Mouse (Mus musculus): ENCODE measurements at regions not wholly inside any gene's neighbourhood (a gene's known extent, or its start where the extent isn't known, plus 50 kb on each side); places are given as distances from the start of the nearest gene placed in this dataset.

DNA sequence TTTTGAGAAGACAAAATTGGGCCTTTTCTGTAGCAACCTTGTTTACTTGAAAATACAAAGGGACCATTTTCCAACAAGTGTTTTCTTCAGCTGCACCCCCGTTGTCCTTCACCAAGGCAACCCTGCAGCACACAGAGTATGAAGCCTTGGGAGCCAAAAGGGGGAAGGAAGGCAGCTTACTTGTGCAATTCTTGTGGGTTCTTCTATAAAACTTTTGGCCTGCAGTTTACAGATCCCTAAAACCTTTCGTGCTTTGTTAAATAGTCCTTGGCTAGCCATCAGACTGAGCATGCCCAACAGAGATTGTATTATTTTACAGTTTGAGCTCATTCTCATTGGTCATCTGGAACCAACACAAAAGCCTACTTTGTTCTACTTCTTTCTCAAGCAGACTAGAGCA is 140.6 kb upstream of the H2al1a start:
- H3K4me3 ChIP-seq (ENCODE audit: insufficient read depth, low read depth, low read length) = no peak overlapping the region
- no peaks in the 10 kb centered on the region for H3K27me3 ChIP-seq (replicated peaks; ENCODE audit: control insufficient read depth, insufficient read depth, low read length)
- H3K27ac ChIP-seq (ENCODE audit: insufficient read depth, low read depth, low read length) = no peak overlapping the region
- H3K36me3 ChIP-seq (ENCODE audit: control insufficient read depth, insufficient read depth, low read length) = no peaks in the 10 kb centered on the region
- WGBS = 73% methylated on average over 2 of the region's 2 CpGs
- H3K4me1 ChIP-seq (ENCODE audit: control insufficient read depth, insufficient read depth, low read length) = no peaks in the 10 kb centered on the region
- no peak for TF ChIP-seq POLR2A (IDR thresholded peaks at IDR 0.05; ENCODE audit: low read depth, low read length)
- no peak for TF ChIP-seq CTCF (conservative IDR thresholded peaks at IDR 0.05; ENCODE audit: insufficient read depth, insufficient read length, low read depth, low read length)
- DNase-seq = no peak

DNA sequence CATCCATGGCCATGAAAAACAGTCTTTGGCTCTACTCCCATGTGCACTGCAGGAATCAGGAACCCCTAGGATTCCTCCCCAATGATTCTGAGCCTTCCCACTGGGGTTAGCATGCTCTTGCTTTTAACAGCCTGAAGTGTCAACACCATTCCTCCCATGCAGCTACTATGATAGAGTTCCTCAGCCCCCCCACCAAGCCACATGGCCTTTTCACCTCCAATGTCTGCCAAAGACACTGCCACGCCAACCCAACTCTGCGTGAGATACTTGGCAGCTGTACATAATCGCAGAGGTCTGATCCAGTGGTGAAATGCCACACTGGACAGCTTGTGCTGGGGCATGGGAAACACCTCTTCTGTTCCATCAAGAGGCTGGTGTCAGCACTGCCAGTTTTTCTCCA is 128.6 kb upstream of the H2al1a start:
- no peaks in the 10 kb centered on the region for H3K36me3 ChIP-seq (ENCODE audit: control insufficient read depth, insufficient read depth, low read length)
- H3K4me3 ChIP-seq (ENCODE audit: insufficient read depth, low read depth, low read length) = no peak overlapping the region
- no peak for DNase-seq
- H3K27ac ChIP-seq (ENCODE audit: insufficient read depth, low read depth, low read length) = no peak overlapping the region
- no peaks in the 10 kb centered on the region for H3K27me3 ChIP-seq (replicated peaks; ENCODE audit: control insufficient read depth, insufficient read depth, low read length)
- TF ChIP-seq CTCF (conservative IDR thresholded peaks at IDR 0.05; ENCODE audit: insufficient read depth, insufficient read length, low read depth, low read length) = no peak
- no peak for TF ChIP-seq POLR2A (IDR thresholded peaks at IDR 0.05; ENCODE audit: low read depth, low read length)
- H3K4me1 ChIP-seq (ENCODE audit: control insufficient read depth, insufficient read depth, low read length) = no peaks in the 10 kb centered on the region
- WGBS = 100% methylated on average over 3 of the region's 3 CpGs

DNA sequence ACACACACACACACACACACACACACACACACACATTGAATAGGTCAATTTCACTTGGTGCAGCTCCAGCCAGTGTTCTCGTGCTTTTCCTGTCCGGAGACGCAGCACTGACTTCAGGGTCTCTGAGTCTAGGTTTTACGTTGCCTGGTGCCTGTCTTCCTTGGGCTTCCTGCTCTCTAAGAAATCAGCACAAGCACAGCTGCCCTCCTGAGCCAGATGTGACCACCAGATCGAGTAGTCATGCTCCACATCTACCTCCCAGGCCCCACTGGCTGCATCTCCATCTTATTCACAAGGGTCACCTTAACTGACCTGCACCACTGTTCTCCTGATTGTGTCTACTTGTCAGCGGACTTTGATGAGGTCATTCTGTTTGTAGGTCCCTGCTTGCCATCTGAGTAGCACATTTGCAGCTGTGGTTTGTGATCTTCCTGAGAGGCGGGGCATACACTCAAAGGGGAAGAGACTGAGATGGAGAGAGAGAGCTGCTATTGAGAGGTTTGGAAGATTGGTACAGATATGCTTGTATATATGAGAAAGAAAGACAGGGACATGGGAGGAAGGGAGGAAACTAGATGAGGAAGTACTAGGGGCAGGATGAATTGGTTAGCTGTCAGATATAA is 118.8 kb upstream of the H2al1a start:
- TF ChIP-seq CTCF (conservative IDR thresholded peaks at IDR 0.05; ENCODE audit: insufficient read depth, insufficient read length, low read depth, low read length) = no peak
- Histone ChIP-seq H3K27me3 (replicated peaks; ENCODE audit: control insufficient read depth, insufficient read depth, low read length) (no peaks in the 10 kb centered on the region), H3K4me3 (ENCODE audit: insufficient read depth, low read depth, low read length) (no peak overlapping the region), H3K27ac (ENCODE audit: insufficient read depth, low read depth, low read length) (no peak overlapping the region), H3K36me3 (ENCODE audit: control insufficient read depth, insufficient read depth, low read length) (no peaks in the 10 kb centered on the region), H3K4me1 (ENCODE audit: control insufficient read depth, insufficient read depth, low read length) (no peaks in the 10 kb centered on the region)
- WGBS = 51% methylated on average over 7 of the region's 7 CpGs
- no peak for DNase-seq

DNA sequence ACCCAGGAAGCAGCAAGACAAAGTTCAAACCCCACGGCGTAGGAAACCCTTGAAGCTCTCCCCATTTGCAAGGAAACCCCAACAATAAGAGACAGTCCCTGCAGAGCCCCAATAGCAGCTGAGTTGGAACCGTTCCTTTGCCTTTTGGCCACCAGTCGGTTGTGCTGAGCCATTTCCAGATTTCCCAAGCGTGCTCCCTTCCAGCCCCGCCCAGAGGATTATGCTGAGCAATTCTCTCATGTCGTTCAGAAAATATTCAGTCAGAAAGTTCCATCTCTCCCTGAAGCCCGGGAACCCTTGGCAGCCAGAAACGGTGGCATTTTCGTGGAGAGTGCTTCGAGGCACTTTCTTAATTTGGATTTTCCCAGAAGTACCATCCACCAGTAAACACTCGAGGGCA is 117.2 kb upstream of the H2al1a start:
- H3K4me1 ChIP-seq (ENCODE audit: control insufficient read depth, insufficient read depth, low read length) = no peaks in the 10 kb centered on the region
- WGBS = 75% methylated on average over 12 of the region's 12 CpGs
- no peak overlapping the region for H3K4me3 ChIP-seq (ENCODE audit: insufficient read depth, low read depth, low read length)
- H3K27me3 ChIP-seq (replicated peaks; ENCODE audit: control insufficient read depth, insufficient read depth, low read length) = no peaks in the 10 kb centered on the region
- no peaks in the 10 kb centered on the region for H3K36me3 ChIP-seq (ENCODE audit: control insufficient read depth, insufficient read depth, low read length)
- TF ChIP-seq POLR2A (IDR thresholded peaks at IDR 0.05; ENCODE audit: low read depth, low read length) (no peak), CTCF (conservative IDR thresholded peaks at IDR 0.05; ENCODE audit: insufficient read depth, insufficient read length, low read depth, low read length) (no peak)
- no peak overlapping the region for H3K27ac ChIP-seq (ENCODE audit: insufficient read depth, low read depth, low read length)
- peak; percentile 5 for DNase-seq

DNA sequence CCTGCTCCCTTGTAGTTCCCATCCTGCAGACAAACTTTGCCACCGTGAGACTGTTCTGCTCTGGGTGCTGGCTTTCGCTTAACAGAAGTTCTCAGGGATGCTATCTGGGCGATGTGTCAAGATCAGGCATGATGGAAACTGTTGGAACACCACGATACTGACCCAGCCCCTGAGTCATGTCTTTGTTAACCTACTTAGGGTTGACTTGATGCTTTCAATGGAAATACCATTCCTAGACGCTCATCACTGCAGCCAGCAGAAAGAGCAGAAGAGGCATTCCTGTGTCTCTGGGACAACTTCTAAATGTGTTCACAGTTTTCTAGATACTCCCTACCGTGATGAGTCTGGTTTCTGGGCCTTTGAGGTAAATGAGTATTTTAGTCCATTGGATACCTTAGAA is 108.2 kb upstream of the H2al1a start:
- DNase-seq = no peak
- Histone ChIP-seq H3K4me1 (ENCODE audit: control insufficient read depth, insufficient read depth, low read length) (no peaks in the 10 kb centered on the region), H3K36me3 (ENCODE audit: control insufficient read depth, insufficient read depth, low read length) (no peaks in the 10 kb centered on the region), H3K27me3 (replicated peaks; ENCODE audit: control insufficient read depth, insufficient read depth, low read length) (no peaks in the 10 kb centered on the region), H3K27ac (ENCODE audit: insufficient read depth, low read depth, low read length) (no peak overlapping the region), H3K4me3 (ENCODE audit: insufficient read depth, low read depth, low read length) (no peak overlapping the region)
- TF ChIP-seq CTCF (conservative IDR thresholded peaks at IDR 0.05; ENCODE audit: insufficient read depth, insufficient read length, low read depth, low read length) = no peak
- TF ChIP-seq POLR2A (IDR thresholded peaks at IDR 0.05; ENCODE audit: low read depth, low read length) = no peak
- WGBS = 94% methylated on average over 6 of the region's 6 CpGs

DNA sequence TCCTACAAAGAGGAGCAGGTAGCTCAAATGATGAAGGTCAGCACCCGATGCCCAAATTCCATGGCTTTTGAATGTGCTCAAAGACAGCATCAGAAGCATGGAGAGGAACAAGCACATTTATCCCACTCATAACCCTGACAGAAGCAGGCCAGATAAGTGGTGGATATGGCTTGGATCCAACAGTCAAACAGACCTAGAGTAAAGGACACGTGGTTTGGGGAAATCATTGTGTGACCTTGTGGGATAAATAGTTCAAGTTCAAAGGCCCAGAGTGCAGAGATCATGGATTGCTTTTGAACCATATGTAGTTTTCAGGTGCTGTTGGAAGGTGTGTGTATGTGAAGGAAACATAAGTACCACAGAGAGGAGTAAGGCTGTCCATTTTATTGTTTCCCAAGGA is 94.9 kb upstream of the H2al1a start:
- no peak for DNase-seq
- Histone ChIP-seq H3K27ac (ENCODE audit: insufficient read depth, low read depth, low read length) (no peak overlapping the region), H3K36me3 (ENCODE audit: control insufficient read depth, insufficient read depth, low read length) (no peaks in the 10 kb centered on the region), H3K27me3 (replicated peaks; ENCODE audit: control insufficient read depth, insufficient read depth, low read length) (no peaks in the 10 kb centered on the region), H3K4me1 (ENCODE audit: control insufficient read depth, insufficient read depth, low read length) (no peaks in the 10 kb centered on the region), H3K4me3 (ENCODE audit: insufficient read depth, low read depth, low read length) (no peak overlapping the region)
- WGBS = 72% methylated on average over 2 of the region's 2 CpGs
- no peak for TF ChIP-seq CTCF (conservative IDR thresholded peaks at IDR 0.05; ENCODE audit: insufficient read depth, insufficient read length, low read depth, low read length)
- no peak for TF ChIP-seq POLR2A (IDR thresholded peaks at IDR 0.05; ENCODE audit: low read depth, low read length)

DNA sequence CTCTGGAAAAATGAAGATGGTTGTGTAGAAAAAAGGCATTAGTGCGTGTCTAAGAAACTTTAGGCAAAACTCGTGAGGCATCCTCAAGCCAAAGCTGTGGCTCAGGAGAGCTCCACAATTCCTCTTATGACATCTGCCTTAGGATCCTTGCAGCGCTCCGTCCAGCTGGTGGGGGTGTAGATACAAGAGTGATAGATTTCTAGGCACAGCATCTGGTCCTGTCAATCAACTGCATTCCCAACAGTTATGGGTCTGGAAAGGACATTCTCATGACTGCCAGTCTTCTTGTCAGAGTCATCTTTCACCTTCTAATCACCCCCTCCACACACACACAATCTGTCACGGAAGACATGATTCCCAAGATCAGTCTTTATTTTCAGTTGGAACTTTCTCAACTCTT is 89.2 kb upstream of the H2al1a start:
- 87% methylated on average over 5 of the region's 5 CpGs for WGBS
- no peak for DNase-seq
- H3K36me3 ChIP-seq (ENCODE audit: control insufficient read depth, insufficient read depth, low read length) = no peaks in the 10 kb centered on the region

More for the DNA sequence above, 89.2 kb upstream of the H2al1a start:
- TF ChIP-seq CTCF (conservative IDR thresholded peaks at IDR 0.05; ENCODE audit: insufficient read depth, insufficient read length, low read depth, low read length) (no peak), POLR2A (IDR thresholded peaks at IDR 0.05; ENCODE audit: low read depth, low read length) (no peak)
- H3K27me3 ChIP-seq (replicated peaks; ENCODE audit: control insufficient read depth, insufficient read depth, low read length) = no peaks in the 10 kb centered on the region
- no peaks in the 10 kb centered on the region for H3K4me1 ChIP-seq (ENCODE audit: control insufficient read depth, insufficient read depth, low read length)
- H3K4me3 ChIP-seq (ENCODE audit: insufficient read depth, low read depth, low read length) = no peak overlapping the region
- H3K27ac ChIP-seq (ENCODE audit: insufficient read depth, low read depth, low read length) = no peak overlapping the region
